Mouse (Mus musculus): Measurements from ENCODE around the gene Manea.
"Not testable (repeated sequence)": the region's sequence is repeated elsewhere in the genome, so short reads cannot be mapped to it uniquely, and the experiment has no call there.

Gene Manea

GRCm38 (mm10) chr4:26346443-26347106, at the start of gene Manea:
Gene Manea (minus strand): TSS chr4:26346891.
- DNase-seq = peak; percentile 91 to 94

GRCm38 (mm10) chr4:26354616-26355015, 7.9 kb upstream of the Manea start:
- DNase-seq = no peak

DNA sequence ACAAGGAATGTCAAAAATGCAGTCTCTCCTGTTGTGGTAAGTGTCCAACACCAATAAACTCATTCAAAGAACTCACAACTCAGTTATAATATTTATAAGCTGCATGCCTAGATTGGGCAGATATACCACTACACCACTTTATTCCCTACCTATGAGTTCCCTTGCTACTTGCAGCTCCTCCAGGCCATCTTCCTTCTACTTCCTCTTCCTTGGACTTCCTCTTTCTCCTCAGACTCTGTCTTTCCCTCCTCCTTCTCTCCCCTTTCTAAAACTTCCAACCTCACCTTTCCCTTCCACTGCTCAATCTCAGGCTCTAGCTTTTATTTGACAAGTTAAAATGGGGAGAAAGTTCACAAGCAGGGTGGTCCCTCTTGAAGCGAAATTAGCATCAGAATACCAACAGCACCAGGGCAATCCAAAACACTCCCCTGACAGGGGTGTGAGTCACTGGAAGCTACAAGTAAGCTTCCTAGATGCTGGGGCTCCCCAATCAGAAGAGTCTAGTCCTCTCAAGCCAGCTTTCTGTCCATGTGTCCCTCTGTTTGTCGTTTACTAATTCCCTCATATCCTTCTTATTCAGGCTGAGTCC, 7.0 kb upstream of the Manea start:
- no peak for DNase-seq

DNA sequence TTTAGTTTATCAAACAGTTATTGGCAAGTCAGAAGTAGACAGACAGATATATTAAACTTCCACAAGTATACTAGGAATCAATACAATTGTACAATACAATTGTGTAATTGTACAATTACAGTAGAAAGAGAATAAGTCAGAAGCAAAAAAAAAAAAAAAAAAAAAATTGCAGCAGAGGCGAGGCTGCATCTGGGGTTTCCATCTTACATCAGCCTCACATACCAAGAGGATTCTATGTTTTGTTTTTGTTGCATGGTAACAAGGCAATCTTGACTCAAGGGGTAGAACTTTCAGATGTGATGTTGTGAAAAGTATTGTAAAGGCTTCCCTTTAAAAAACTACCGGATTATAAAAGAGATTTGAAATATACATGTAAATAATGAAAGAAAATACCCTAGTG, 548 bp upstream of the Manea start:
- DNase-seq = no peak

DNA sequence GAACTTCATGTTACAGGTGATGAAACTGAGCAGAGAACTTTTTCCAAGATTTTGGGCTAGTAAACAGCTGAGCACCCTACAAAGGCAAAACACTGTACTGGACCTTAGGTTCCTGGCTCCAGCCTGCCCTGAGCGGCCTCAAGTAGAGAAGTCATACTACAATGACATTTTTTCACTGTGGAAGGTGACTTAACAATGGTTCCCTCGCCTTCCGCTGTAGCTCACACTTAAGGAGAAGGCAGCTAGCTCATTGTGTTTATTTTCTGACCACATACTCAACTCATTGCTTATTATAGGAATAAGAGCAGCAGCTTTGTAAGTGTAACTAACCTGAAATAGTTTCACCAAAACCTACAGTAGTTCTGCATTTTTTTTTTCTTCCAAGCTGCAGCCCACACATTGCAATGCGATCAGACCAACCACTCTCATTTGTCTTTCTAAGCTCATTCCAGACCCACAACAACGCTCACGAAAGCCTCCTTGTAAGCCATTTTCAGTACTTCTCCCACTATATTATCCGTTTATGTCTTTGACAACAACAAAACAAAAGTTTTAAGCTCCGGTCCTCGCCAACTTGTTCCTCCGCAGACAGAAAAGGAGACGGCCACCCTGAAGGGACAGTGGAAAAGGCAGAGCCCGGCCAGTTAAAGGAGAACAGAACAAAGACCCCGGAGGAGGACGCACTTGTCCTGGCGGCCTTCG, 799 bp downstream of the Manea start:
- DNase-seq = peak in 1 of 2 experiments; percentile 4

DNA sequence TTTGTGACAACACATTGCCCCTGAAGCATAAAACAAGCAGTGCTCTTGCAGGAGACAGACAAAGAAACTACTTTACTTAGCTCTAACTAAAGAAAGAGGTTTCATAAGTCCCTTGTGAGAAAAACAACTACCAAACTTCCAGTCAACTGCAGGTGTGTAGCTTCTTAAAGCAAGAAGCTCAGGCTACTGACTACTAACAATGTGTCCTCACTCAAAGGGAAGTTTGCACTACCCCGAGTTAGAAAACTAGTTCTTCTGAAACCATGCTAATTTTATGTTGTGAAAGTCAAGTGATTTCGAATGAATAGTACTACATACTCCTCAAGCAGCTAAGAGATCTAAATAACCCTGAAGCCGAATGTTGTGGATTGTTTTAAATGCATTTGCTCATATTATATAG, 1.6 kb downstream of the Manea start:
- no peak for DNase-seq

DNA sequence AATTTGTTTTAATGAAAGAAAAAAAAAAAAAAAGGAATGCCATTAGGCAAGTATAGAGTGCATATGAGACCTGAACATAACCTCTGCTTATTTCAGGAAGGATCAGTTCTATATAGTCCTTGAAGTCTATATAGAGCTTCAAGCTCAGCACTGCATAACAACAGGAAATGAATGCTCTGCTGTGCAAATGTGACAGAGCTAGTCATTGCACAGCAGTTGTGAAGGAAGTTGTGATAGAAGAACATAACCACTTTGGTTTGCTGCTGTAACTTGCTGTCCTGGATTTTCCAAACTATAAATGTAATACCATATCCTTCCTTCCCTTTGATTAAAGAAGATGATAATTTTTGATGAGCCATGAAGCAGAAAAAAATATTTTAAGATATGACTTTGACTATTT, 4.3 kb downstream of the Manea start:
- DNase-seq = no peak

GRCm38 (mm10) chr4:26338604-26339003, 8.1 kb downstream of the Manea start:
- no peak for DNase-seq

- no peak for DNase-seq
Observed at GRCm38 (mm10) chr4:26336563-26336962, 10.1 kb downstream of the Manea start.

- DNase-seq = not testable (repeated sequence)
Observed at GRCm38 (mm10) chr4:26304731-26305130, 42.0 kb downstream of the Manea start.

DNA sequence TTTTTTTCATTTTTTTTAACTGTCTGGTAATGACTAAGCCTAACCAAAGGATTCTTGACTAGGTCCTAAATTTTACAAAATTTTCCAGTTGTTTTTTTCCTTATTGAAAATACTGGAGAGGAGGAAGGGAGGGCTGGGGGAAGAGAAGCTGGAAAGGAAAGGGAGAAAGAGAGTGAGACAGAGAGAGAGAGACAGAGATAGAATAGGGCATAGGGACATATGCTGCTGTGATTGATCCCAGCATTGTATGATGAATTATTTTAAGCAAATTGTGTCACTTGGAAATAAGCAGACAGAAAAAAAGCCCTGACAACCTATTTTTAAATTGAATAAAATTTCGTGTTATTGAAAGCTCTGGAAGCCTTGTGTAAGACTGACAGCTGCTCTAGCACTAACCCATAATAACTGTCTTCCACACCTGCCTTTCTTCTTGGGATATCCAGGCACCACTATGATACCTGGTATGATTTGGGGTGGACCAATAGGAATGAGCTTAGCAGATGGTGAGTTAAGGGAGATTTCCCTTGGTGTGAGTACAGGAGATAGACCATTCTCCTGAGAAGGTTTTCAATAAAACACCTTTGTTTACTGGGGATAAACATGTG, 69.5 kb downstream of the Manea start:
- DNase-seq = no peak

DNA sequence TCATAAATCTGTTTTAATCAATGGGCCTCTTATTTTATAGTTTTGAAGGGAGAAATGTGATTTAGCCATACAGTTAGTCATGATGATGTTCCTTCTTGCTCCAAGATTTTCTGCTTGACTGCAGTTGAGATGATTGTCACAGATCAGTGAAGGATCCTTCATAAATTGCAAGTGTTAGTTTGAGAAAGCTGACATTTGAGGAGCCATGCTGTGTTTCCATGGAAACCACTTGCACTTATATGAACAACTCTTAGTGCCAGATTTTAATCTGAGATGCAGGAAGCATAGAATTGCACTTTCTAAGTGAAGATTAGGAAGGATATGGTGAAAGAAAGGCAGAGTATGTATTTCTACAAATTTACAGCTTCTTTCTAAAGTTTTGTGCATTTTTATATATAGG, 70.4 kb downstream of the Manea start:
- DNase-seq = no peak

- DNase-seq = no peak
Observed at GRCm38 (mm10) chr4:26275769-26276168, 70.9 kb downstream of the Manea start.
